Mouse (Mus musculus): ENCODE results near the gene Gm17018. TPM values are rescaled to one million over a fixed set of nuclear protein-coding genes. Genes with fewer than 3 reads are reported as not detected.

Gm17018 gene
- total and polyA plus RNA-seq, 2 experiments, result 3.0 to 6.0 TPM

DNA sequence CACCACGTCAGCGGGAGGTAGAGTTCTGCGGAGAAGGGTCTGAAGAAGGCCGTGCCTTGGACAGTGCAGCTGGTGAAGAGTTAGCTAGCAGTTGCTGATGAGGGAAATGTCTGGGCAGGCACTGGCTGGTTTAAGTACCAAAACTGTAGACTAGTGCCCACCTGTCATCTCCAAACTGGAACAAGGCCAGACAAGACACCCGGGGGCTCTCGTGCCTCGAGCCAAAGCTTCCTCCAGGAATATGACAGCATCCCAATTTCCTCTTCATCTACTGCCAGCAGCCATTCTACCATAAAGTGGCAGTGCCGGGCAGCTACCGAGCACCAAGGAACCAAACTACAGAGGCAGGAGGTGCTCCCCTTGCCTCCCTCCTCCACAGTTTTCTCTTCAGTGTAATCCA lies 32.5 kb downstream of the Gm17018 start:
- WGBS, result 95% methylated on average over 9 of the region's 9 CpGs
- Histone ChIP-seq H3K27ac (replicated peaks; ENCODE audit: insufficient read depth, low read depth, low read length) (no peak overlapping the region), H3K9ac (ENCODE audit: low read depth, low read length) (no peak overlapping the region), H3K27me3 (ENCODE audit: control insufficient read depth, insufficient read depth, low read length) (no peaks in the 10 kb centered on the region), H3K4me1 (ENCODE audit: control insufficient read depth, insufficient read depth, low read length) (no peaks in the 10 kb centered on the region), H3K79me2 (ENCODE audit: control insufficient read depth, insufficient read depth, low read length) (no peaks in the 10 kb centered on the region), H3K4me3 (ENCODE audit: insufficient read depth, low read depth, low read length) (no peak overlapping the region), H3K36me3 (ENCODE audit: control insufficient read depth, insufficient read depth, low read length) (no peaks in the 10 kb centered on the region)
- TF ChIP-seq CTCF (IDR thresholded peaks at IDR 0.05; ENCODE audit: low read depth, low read length) (no peak), POLR2A (IDR thresholded peaks at IDR 0.05; ENCODE audit: extremely low read depth, insufficient read depth, low read length) (no peak)
- no peak for DNase-seq (ENCODE audit: extremely low read depth, low read depth, low spot score)

DNA sequence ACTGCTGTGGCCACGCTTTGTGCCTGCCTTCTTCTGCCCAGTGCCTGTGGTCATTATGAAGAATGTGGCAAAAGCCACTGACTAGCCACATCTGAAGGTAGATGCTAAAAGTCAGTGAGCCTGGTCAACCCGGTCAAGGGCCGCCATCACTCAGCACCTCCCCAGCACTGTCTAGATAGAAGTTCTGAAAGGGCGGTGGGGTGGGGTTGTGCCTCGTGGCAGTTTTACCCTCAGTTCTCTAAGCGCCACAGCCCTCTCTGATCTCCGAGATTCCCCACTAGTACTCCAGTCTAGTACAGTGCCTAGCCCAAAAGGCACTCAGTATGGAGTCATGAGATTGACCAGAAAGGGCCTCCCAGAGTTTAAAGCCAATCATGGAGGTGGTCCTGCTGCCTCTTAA lies 33.7 kb downstream of the Gm17018 start:
- Histone ChIP-seq H3K4me3 (ENCODE audit: insufficient read depth, low read depth, low read length) (no peak overlapping the region), H3K9ac (ENCODE audit: low read depth, low read length) (no peak overlapping the region), H3K27me3 (ENCODE audit: control insufficient read depth, insufficient read depth, low read length) (no peaks in the 10 kb centered on the region), H3K27ac (replicated peaks; ENCODE audit: insufficient read depth, low read depth, low read length) (no peak overlapping the region), H3K79me2 (ENCODE audit: control insufficient read depth, insufficient read depth, low read length) (no peaks in the 10 kb centered on the region; the same call in 1 of the 2 replicates), H3K36me3 (ENCODE audit: control insufficient read depth, insufficient read depth, low read length) (no peaks in the 10 kb centered on the region), H3K4me1 (ENCODE audit: control insufficient read depth, insufficient read depth, low read length) (no peaks in the 10 kb centered on the region)
- 94% methylated on average over 7 of the region's 7 CpGs for WGBS
- TF ChIP-seq POLR2A (IDR thresholded peaks at IDR 0.05; ENCODE audit: extremely low read depth, insufficient read depth, low read length), result no peak
- no peak for TF ChIP-seq CTCF (IDR thresholded peaks at IDR 0.05; ENCODE audit: low read depth, low read length)
- no peak for DNase-seq (ENCODE audit: extremely low read depth, low read depth, low spot score)

DNA sequence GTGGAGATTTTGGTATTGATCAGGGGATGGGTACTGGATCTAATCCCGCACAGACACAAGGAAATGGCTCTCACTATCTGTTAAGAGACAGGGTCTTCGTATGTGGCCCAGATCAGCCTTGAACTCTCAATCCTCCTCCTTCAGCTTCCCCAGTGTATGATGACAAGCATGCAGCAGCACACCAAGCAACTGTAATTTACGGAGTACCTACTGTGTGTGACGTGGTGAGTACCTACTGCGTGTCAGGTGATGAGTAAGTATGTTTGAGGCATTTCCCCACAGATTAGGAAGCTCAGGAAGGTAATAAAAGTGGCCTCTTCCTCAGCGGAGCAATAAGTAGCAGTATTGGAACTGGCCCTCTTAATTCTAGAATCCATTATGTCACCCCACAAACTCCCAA lies 35.1 kb downstream of the Gm17018 start:
- no peaks in the 10 kb centered on the region for H3K4me1 ChIP-seq (ENCODE audit: control insufficient read depth, insufficient read depth, low read length)
- no peaks in the 10 kb centered on the region for H3K27me3 ChIP-seq (ENCODE audit: control insufficient read depth, insufficient read depth, low read length)
- H3K9ac ChIP-seq (ENCODE audit: low read depth, low read length), result no peak overlapping the region
- H3K79me2 ChIP-seq (ENCODE audit: control insufficient read depth, insufficient read depth, low read length), result no peaks in the 10 kb centered on the region; the same call in 1 of the 2 replicates
- no peak for DNase-seq (ENCODE audit: extremely low read depth, low read depth, low spot score)
- WGBS, result 96% methylated on average over 6 of the region's 6 CpGs
- no peak overlapping the region for H3K4me3 ChIP-seq (ENCODE audit: insufficient read depth, low read depth, low read length)
- no peak for TF ChIP-seq CTCF (IDR thresholded peaks at IDR 0.05; ENCODE audit: low read depth, low read length)
- no peak for TF ChIP-seq POLR2A (IDR thresholded peaks at IDR 0.05; ENCODE audit: extremely low read depth, insufficient read depth, low read length)
- no peaks in the 10 kb centered on the region for H3K36me3 ChIP-seq (ENCODE audit: control insufficient read depth, insufficient read depth, low read length)
- H3K27ac ChIP-seq (replicated peaks; ENCODE audit: insufficient read depth, low read depth, low read length), result no peak overlapping the region

DNA sequence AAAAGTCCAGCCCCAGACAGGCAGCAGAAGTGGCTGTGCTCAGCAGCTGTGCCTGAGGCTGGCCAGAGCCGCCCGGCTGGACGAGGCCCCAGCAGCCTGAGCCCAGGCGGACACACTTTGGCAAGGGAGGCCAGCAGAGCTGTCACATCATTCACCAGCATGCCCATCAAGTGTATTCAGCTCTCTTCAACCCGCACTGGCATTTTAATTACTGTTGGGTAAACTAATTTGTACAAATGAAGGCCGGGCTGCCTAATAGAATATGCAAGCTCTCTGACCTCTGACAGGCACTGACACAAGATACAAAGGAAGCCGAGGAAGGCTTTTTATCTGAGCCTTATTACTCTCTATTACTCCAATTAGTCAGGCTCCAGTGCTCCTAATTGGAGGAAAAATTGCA lies 35.6 kb downstream of the Gm17018 start:
- no peak for DNase-seq (ENCODE audit: extremely low read depth, low read depth, low spot score)
- Histone ChIP-seq H3K36me3 (ENCODE audit: control insufficient read depth, insufficient read depth, low read length) (no peaks in the 10 kb centered on the region), H3K27ac (replicated peaks; ENCODE audit: insufficient read depth, low read depth, low read length) (no peak overlapping the region), H3K4me3 (ENCODE audit: insufficient read depth, low read depth, low read length) (no peak overlapping the region), H3K9ac (ENCODE audit: low read depth, low read length) (no peak overlapping the region), H3K27me3 (ENCODE audit: control insufficient read depth, insufficient read depth, low read length) (no peaks in the 10 kb centered on the region), H3K4me1 (ENCODE audit: control insufficient read depth, insufficient read depth, low read length) (no peaks in the 10 kb centered on the region), H3K79me2 (ENCODE audit: control insufficient read depth, insufficient read depth, low read length) (no peaks in the 10 kb centered on the region; the same call in 1 of the 2 replicates)
- 93% methylated on average over 7 of the region's 7 CpGs for WGBS
- no peak for TF ChIP-seq POLR2A (IDR thresholded peaks at IDR 0.05; ENCODE audit: extremely low read depth, insufficient read depth, low read length)
- no peak for TF ChIP-seq CTCF (IDR thresholded peaks at IDR 0.05; ENCODE audit: low read depth, low read length)

DNA sequence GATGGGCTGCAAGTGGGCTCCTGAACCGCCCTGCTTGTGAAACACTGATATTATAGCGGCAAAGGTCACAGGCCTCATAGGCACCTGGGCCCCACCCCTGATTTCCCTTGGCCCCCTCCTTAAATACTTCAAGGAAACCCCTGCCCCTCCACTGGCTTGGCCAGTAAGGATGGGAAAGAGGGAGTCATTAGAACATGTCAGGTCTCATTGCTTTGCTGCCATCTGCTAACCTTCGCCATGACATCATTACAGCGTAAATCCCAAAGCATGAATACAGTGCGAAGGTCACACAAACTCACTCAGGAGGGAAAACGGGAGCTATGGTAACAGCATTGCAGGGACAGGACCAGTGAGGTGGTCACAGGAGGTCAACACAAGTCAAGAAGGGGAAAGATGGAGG lies 36.0 kb downstream of the Gm17018 start:
- WGBS, result 92% methylated on average over 6 of the region's 6 CpGs
- Histone ChIP-seq H3K27me3 (ENCODE audit: control insufficient read depth, insufficient read depth, low read length) (no peaks in the 10 kb centered on the region), H3K27ac (replicated peaks; ENCODE audit: insufficient read depth, low read depth, low read length) (no peak overlapping the region), H3K9ac (ENCODE audit: low read depth, low read length) (no peak overlapping the region), H3K79me2 (ENCODE audit: control insufficient read depth, insufficient read depth, low read length) (no peaks in the 10 kb centered on the region; the same call in 1 of the 2 replicates), H3K4me1 (ENCODE audit: control insufficient read depth, insufficient read depth, low read length) (no peaks in the 10 kb centered on the region), H3K36me3 (ENCODE audit: control insufficient read depth, insufficient read depth, low read length) (no peaks in the 10 kb centered on the region), H3K4me3 (ENCODE audit: insufficient read depth, low read depth, low read length) (no peak overlapping the region)
- no peak for DNase-seq (ENCODE audit: extremely low read depth, low read depth, low spot score)
- no peak for TF ChIP-seq CTCF (IDR thresholded peaks at IDR 0.05; ENCODE audit: low read depth, low read length)

DNA sequence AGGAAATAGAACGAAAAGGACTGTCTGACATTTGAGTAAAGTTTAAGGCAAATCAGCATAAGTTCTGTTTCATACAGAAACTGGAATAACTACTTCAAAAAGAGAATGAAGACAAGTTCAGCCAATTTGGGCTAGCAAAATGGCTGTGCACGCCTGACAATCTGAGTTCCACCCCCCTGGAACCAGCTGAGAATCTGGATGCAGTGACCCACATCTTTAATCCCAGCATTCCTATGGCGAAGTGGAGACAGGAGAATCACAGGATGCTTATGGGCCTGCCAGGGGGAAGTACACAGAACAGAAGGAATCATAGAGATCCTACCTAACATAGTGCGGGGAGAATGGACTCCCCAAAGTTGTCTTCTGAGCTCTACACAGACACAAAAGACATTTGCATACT lies 36.7 kb downstream of the Gm17018 start:
- WGBS, result 98% methylated on average over 4 of the region's 4 CpGs

More for the DNA sequence above, 36.7 kb downstream of the Gm17018 start:
- Histone ChIP-seq H3K9ac (ENCODE audit: low read depth, low read length) (no peak overlapping the region), H3K4me1 (ENCODE audit: control insufficient read depth, insufficient read depth, low read length) (no peaks in the 10 kb centered on the region), H3K4me3 (ENCODE audit: insufficient read depth, low read depth, low read length) (no peak overlapping the region), H3K79me2 (ENCODE audit: control insufficient read depth, insufficient read depth, low read length) (no peaks in the 10 kb centered on the region; the same call in 1 of the 2 replicates), H3K36me3 (ENCODE audit: control insufficient read depth, insufficient read depth, low read length) (no peaks in the 10 kb centered on the region), H3K27ac (replicated peaks; ENCODE audit: insufficient read depth, low read depth, low read length) (no peak overlapping the region), H3K27me3 (ENCODE audit: control insufficient read depth, insufficient read depth, low read length) (no peaks in the 10 kb centered on the region)
- no peak for TF ChIP-seq POLR2A (IDR thresholded peaks at IDR 0.05; ENCODE audit: extremely low read depth, insufficient read depth, low read length)
- no peak for TF ChIP-seq CTCF (IDR thresholded peaks at IDR 0.05; ENCODE audit: low read depth, low read length)
- DNase-seq (ENCODE audit: extremely low read depth, low read depth, low spot score), result no peak

All from liver, adult 2 months (tissue).